Mouse (Mus musculus) heart, postnatal 36 days (tissue): ENCODE measurements around the gene Plgrkt. TPM values are rescaled to one million over a fixed set of nuclear protein-coding genes. Genes with fewer than 3 reads are reported as not detected.

ENCODE experiments used
- DNase-seq, 2 experiments: peaks; one replicate each; pipeline ENCODE4 v3.0.0; 2021 to 2022
- intact Hi-C: fragments of 180-260 bp; cut with DNase I; formaldehyde crosslinking; loops from one replicate; pipeline ENCODE4 v1.15.1; 2025
- total RNA-seq, 2 experiments: library from RNA; stranded (reverse); gene quantifications; 2 replicates each; pipeline ENCODE4 v1.2.3; 2021

Gene Plgrkt
- total RNA-seq, 2 experiments from 2014 or later: 26.6 to 27.9 TPM

GRCm38 (mm10) chr19:29361468-29362130 is 5.6 kb downstream of the Plgrkt start:
- intact Hi-C loops: no loop called here
- DNase-seq: peak; percentile 83 to 88

GRCm38 (mm10) chr19:29360251-29360650 is 6.9 kb downstream of the Plgrkt start:
- no peak for DNase-seq
- intact Hi-C loops: no loop called here

- no peak for DNase-seq
- intact Hi-C loops: loop anchor here (5.0 to 10.0 kb wide), 2 partner anchors 104 to 449 kb away; partner anchors contain the start of genes 9930021J03Rik and Jak2
These were observed 10.9 kb downstream of the Plgrkt start for GRCm38 (mm10) chr19:29356281-29356680.

- peak; percentile 85 to 96 for DNase-seq
- intact Hi-C loops: loop anchor here (1.0 to 10.0 kb wide), 6 partner anchors 103 to 578 kb away; partner anchors contain the start of genes 9930021J03Rik and Jak2
These were observed 12.0 kb downstream of the Plgrkt start for GRCm38 (mm10) chr19:29354895-29355877.

- no peak for DNase-seq
- intact Hi-C loops: loop anchor here (10.0 kb wide), 1 partner anchor 454 kb away; the partner anchor contains the start of gene 9930021J03Rik
These were observed 16.2 kb downstream of the Plgrkt start for GRCm38 (mm10) chr19:29350991-29351390.

GRCm38 (mm10) chr19:29345636-29346035 is 21.6 kb downstream of the Plgrkt start:
- intact Hi-C loops: no loop called here
- no peak for DNase-seq

- no peak for DNase-seq
- intact Hi-C loops: no loop called here
These were observed 22.3 kb downstream of the Plgrkt start for GRCm38 (mm10) chr19:29344868-29345267.

GRCm38 (mm10) chr19:29342281-29342680 is 24.9 kb downstream of the Plgrkt start:
- DNase-seq: no peak
- intact Hi-C loops: no loop called here

GRCm38 (mm10) chr19:29341029-29341428 is 26.2 kb downstream of the Plgrkt start:
- intact Hi-C loops: no loop called here
- no peak for DNase-seq

GRCm38 (mm10) chr19:29336624-29337023 is 30.6 kb downstream of the Plgrkt start:
- no peak for DNase-seq
- intact Hi-C loops: no loop called here

GRCm38 (mm10) chr19:29334068-29334745 is 33.0 kb downstream of the Plgrkt start, which contains the start of gene Rln1:
Gene Rln1 (minus strand): TSS chr19:29334670.
- intact Hi-C loops: no loop called here
- DNase-seq: peak; percentile 12 to 14

- intact Hi-C loops: no loop called here
- DNase-seq: no peak
These were observed 40.2 kb downstream of the Plgrkt start for GRCm38 (mm10) chr19:29326822-29327552.

- no peak for DNase-seq
- intact Hi-C loops: no loop called here
These were observed 40.8 kb downstream of the Plgrkt start for GRCm38 (mm10) chr19:29326396-29326795.

- no peak for DNase-seq
- intact Hi-C loops: no loop called here
These were observed 41.4 kb downstream of the Plgrkt start for GRCm38 (mm10) chr19:29325852-29326180.

GRCm38 (mm10) chr19:29325053-29325851 is 41.9 kb downstream of the Plgrkt start, which contains the start of gene Insl6:
Gene Insl6 (minus strand): TSS chr19:29325356.
- intact Hi-C loops: no loop called here
- peak; percentile 69 to 70 for DNase-seq

- intact Hi-C loops: no loop called here
- DNase-seq: no peak
These were observed 43.7 kb downstream of the Plgrkt start for GRCm38 (mm10) chr19:29323416-29324049.

GRCm38 (mm10) chr19:29312661-29313060 is 54.5 kb downstream of the Plgrkt start:
- intact Hi-C loops: no loop called here
- no peak for DNase-seq

- no peak for DNase-seq
- intact Hi-C loops: no loop called here
These were observed 55.4 kb downstream of the Plgrkt start for GRCm38 (mm10) chr19:29311791-29312190.

GRCm38 (mm10) chr19:29308832-29309231 is 58.4 kb downstream of the Plgrkt start:
- DNase-seq: no peak
- intact Hi-C loops: no loop called here
